Mouse (Mus musculus) liver, embryonic 14.5 days (tissue): Measurements from ENCODE around the gene Rbbp8nl. TPM values are rescaled to one million over a fixed set of nuclear protein-coding genes. Genes with fewer than 3 reads are reported as not detected.
A peak's percentile ranks its signal among the peaks of the same experiment; 100 is the strongest.

Experiments
- ATAC-seq: fragments of 200-750 bp; cut with Nextera tagmentation; 2 replicates; pipeline ENCODE4 v1.8.0; 2017; ENCODE audit warnings: moderate number of reproducible peaks, mild to moderate bottlenecking, moderate library complexity; ENCODE audit not compliant: insufficient read depth
- DNase-seq, 3 experiments: peaks; one replicate each; pipeline ENCODE4 v3.0.0-alpha.2; 2012 to 2013; ENCODE audit warnings: low read depth in 3 of 3, low spot score in 3 of 3
- H3K27ac ChIP-seq: fragments of 300-500 bp; sonication (generic); 2 replicates; pipeline ENCODE4 v1.5.1; 2014; ENCODE audit warnings: moderate library complexity, mild to moderate bottlenecking, control low read depth, inconsistent platforms
- H3K27me3 ChIP-seq: fragments of 300-500 bp; sonication (generic); 2 replicates; pipeline ENCODE4 v1.6.1; 2014; ENCODE audit warnings: mild to moderate bottlenecking, low read length, moderate library complexity; ENCODE audit not compliant: control insufficient read depth, insufficient read depth
- H3K36me3 ChIP-seq: fragments of 300-500 bp; sonication (generic); replicated peaks from 2 replicates; pipeline ENCODE4 v1.6.1; 2014; ENCODE audit warnings: low read depth; ENCODE audit not compliant: control insufficient read depth, insufficient read depth
- H3K4me1 ChIP-seq, 2 experiments: fragments of 200-500 bp in 1 of 2; fragments of 300-500 bp in 1 of 2; sonication (generic) in 1 of 2; replicated peaks; 2 replicates each; pipeline ENCODE4 v1.6.1; 2012 to 2014; ENCODE audit warnings: antibody characterized with exemption in 1 of 2, inconsistent platforms in 1 of 2, low read length in 1 of 2; ENCODE audit not compliant: control insufficient read depth in 2 of 2, insufficient read depth in 2 of 2
- H3K4me2 ChIP-seq: fragments of 300-500 bp; sonication (generic); 2 replicates; pipeline ENCODE4 v1.6.1; 2014; ENCODE audit warnings: low read depth, mild to moderate bottlenecking, control low read depth, moderate library complexity
- H3K4me3 ChIP-seq, 2 experiments: fragments of 200-500 bp in 1 of 2; fragments of 300-500 bp in 1 of 2; sonication (generic) in 1 of 2; 2 replicates each; pipeline ENCODE4 v1.5.1; 2012 to 2014; ENCODE audit warnings: low read depth in 2 of 2, low read length in 2 of 2, mild to moderate bottlenecking in 2 of 2, control low read depth in 1 of 2, inconsistent platforms in 1 of 2, moderate library complexity in 1 of 2; ENCODE audit not compliant: insufficient read depth in 1 of 2
- H3K9ac ChIP-seq: fragments of 300-500 bp; sonication (generic); replicated peaks from 2 replicates; pipeline ENCODE4 v1.6.1; 2014; ENCODE audit warnings: mild to moderate bottlenecking, control low read depth, moderate library complexity
- H3K9me3 ChIP-seq: fragments of 300-500 bp; sonication (generic); 2 replicates; pipeline ENCODE4 v1.6.1; 2016; ENCODE audit warnings: low read length, mixed read lengths; ENCODE audit not compliant: control insufficient read depth
- CTCF ChIP-seq: IDR thresholded peaks from 2 replicates; pipeline ENCODE4 v1.5.1; 2016; ENCODE audit warnings: antibody characterized with exemption, low read depth, control low read depth
- EP300 ChIP-seq: IDR thresholded peaks from 2 replicates; pipeline ENCODE4 v1.6.1; 2016; ENCODE audit warnings: antibody characterized with exemption, low read depth
- WGBS: fragments of 180-500 bp; shearing (Covaris S2); extraction: QIAGEN DNeasy Blood & Tissue Kit; methylation state at CpG from one replicate; pipeline ENCODE4 v1.1.7; 2014; ENCODE audit not compliant: insufficient replicate concordance; 5-methylcytosine and 5-hydroxymethylcytosine counted together
- polyA plus RNA-seq, 2 experiments: library from polyadenylated mRNA; depleted of rRNA in 1 of 2; stranded (reverse) in 1 of 2; unstranded in 1 of 2; fragments of >200 nt; fragmentation: Nextera tagmentation in 1 of 2; extraction: Ambion mirVana in 1 of 2; gene quantifications; 2 replicates each; pipeline versions ENCODE4 v1.2.1 to v1.2.3; 2012 to 2014

Rbbp8nl gene
- 0.02 TPM in 2 replicates for polyA plus RNA-seq (2012; rRNA removed)
- not detected in 2 replicates for polyA plus RNA-seq (2014; fragmentation: Nextera tagmentation; extraction: Ambion mirVana)

DNA sequence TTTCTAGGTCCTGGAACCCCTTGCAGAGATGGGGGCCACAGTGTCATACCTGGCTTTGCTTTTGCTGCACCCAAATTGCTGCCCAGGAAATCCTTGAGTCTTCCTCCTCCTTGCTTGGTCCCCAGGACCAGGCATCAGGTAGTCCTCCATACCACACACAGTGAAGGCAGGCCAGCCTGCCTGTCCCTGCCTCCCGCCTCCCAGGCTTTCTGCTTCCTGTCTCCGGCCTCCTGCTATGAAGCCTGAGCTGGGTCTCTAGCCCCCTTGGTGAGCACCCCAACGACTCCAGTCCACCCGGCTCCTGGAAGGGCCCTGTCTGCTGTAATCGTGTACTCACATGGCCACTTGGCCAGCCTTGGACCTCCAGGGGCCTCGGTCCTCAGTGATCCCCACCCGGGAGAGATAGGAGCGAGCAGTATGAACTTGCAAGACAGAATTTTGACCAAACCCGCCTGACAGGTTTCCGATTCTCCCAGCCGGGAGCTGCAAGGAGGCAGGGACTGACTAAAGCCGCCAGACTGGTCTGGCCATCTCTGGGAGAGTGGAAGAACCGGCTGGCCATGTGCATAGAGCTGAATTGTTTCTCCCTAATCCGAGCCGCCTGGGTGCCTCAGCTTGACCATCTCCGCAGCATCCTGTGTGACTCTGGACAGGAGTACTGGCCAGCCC, at the start of gene Rbbp8nl:
TSS of gene Rbbp8nl (minus strand) at position 440 of the 669 bp plus-strand sequence.
- DNase-seq (no peak), ATAC-seq (no peak)
- TF ChIP-seq CTCF (no peak), EP300 (no peak)
- no peak within 1 kb of the TSS for H3K9ac ChIP-seq
- no peak within 1 kb of the TSS for H3K4me3 ChIP-seq
- no peaks in the 10 kb centered on the region for H3K27me3 ChIP-seq
- no peaks in the 10 kb centered on the region for H3K36me3 ChIP-seq
- H3K9me3 ChIP-seq: no peaks in the 10 kb centered on the region
- no peak within 1 kb of the TSS for H3K27ac ChIP-seq
- no peak within 1 kb of the TSS for H3K4me2 ChIP-seq
- H3K4me1 ChIP-seq: peaks cover 0 to 2% of the 10 kb centered on the region in 2 experiments; a peak in 1 of 4 replicates
- 47% methylated on average over 16 of the region's 16 CpGs for WGBS

GRCm38 (mm10) chr2:180334551-180334986, 44.9 kb upstream of the Rbbp8nl start, which contains the start of gene Gata5:
Gata5 (minus strand) TSS chr2:180334699.
- no peaks in the 10 kb centered on the region for H3K36me3 ChIP-seq
- TF ChIP-seq EP300 (no peak), CTCF (no peak)
- ATAC-seq (peak; percentile 35; the same call in 1 of the 2 replicates), DNase-seq (no peak)
- no peak within 1 kb of the TSS for H3K27ac ChIP-seq
- H3K9ac ChIP-seq: no peak within 1 kb of the TSS
- peaks cover 36% of the 10 kb centered on the region for H3K27me3 ChIP-seq
- H3K4me2 ChIP-seq: peak within 1 kb of the TSS; percentile 23
- no peaks in the 10 kb centered on the region for H3K9me3 ChIP-seq
- H3K4me3 ChIP-seq: peak within 1 kb of the TSS; percentile 31 to 40
- WGBS: 1% methylated on average over 33 of the region's 33 CpGs
- H3K4me1 ChIP-seq: no peaks in the 10 kb centered on the region

- Histone ChIP-seq H3K27me3 (peaks cover 36% of the 10 kb centered on the region), H3K27ac (no peak overlapping the region)
Measured at GRCm38 (mm10) chr2:180333778-180334550, 44.3 kb upstream of the Rbbp8nl start.

DNA sequence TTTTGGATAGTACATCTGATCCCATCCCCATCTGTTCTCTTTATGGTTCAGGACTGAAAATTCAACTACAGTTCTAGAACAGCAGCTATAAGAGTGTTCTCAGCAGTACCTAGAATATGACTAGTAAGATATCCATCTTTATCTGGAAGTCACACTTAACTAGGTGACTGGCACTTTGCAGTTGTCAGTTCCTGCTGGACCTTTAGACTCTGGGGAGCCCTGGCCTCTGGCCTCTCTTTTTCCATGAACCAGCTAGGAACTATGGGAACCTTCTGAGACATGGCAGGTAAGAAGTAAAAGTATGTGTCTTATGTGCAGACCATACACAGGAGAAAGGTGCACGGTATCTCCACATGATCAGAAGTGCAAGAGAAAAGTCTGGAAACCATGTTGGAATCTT, 39.8 kb upstream of the Rbbp8nl start:
- H3K9ac ChIP-seq: no peak overlapping the region
- H3K4me1 ChIP-seq: no peaks in the 10 kb centered on the region
- no peak overlapping the region for H3K4me2 ChIP-seq
- H3K27ac ChIP-seq: no peak overlapping the region
- TF ChIP-seq EP300: no peak
- TF ChIP-seq CTCF: no peak
- H3K27me3 ChIP-seq: peaks cover 23% of the 10 kb centered on the region
- no peaks in the 10 kb centered on the region for H3K36me3 ChIP-seq
- DNase-seq: no peak
- no peak for ATAC-seq
- no peak overlapping the region for H3K4me3 ChIP-seq
- WGBS: 65% methylated on average over 1 of the region's 1 CpGs
- H3K9me3 ChIP-seq: no peaks in the 10 kb centered on the region

More at GRCm38 (mm10) chr2:180333778-180334550, 44.3 kb upstream of the Rbbp8nl start:
- 2% methylated on average over 69 of the region's 69 CpGs for WGBS
- Histone ChIP-seq H3K4me1 (no peaks in the 10 kb centered on the region), H3K9me3 (no peaks in the 10 kb centered on the region), H3K9ac (no peak overlapping the region), H3K4me2 (peak overlapping the region; percentile 23), H3K36me3 (no peaks in the 10 kb centered on the region), H3K4me3 (peak overlapping the region; percentile 31 to 40)
- no peak for DNase-seq
- no peak for ATAC-seq
- no peak for TF ChIP-seq EP300
- no peak for TF ChIP-seq CTCF
